Mouse (Mus musculus) liver, adult 2 months (tissue): ENCODE data around the gene Syngap1.

Source experiments
- CTCF ChIP-seq: fragments of 200-500 bp; IDR thresholded peaks from 2 replicates; pipeline ENCODE4 v1.5.1; 2011; ENCODE audit warnings: low read depth, low read length, control low read depth
- POLR2A ChIP-seq: fragments of 200-500 bp; IDR thresholded peaks from 2 replicates; pipeline ENCODE4 v1.6.1; 2011; ENCODE audit warnings: low read length, control low read depth; ENCODE audit not compliant: insufficient read depth; ENCODE audit errors: extremely low read depth

DNA sequence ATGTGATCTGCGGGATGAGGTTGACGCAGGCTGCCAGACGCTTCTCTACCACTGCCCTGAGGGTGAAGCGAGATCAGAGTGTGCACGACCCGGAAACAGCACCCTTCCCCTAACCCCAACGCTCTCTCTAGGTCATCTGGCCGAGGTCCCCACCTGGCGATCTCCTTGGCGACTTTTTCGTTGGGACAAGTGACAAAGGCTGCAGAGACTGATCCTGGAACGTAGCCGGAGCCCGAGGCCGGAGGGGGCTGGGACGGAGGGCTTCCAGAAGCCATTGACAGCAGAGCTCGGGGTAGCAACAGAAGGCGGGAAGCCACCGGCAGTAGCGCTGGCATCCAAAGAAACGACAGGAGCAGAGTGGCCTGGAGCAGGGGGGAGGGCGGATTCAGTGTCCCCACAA lies 2.3 kb upstream of the Syngap1 start:
- TF ChIP-seq POLR2A, result no peak
- TF ChIP-seq CTCF, result no peak
